Mouse (Mus musculus) cerebellum, adult 2 months (tissue): Measurements from ENCODE around the gene Dlgap1. TPM values are rescaled to one million over a fixed set of nuclear protein-coding genes. Genes with fewer than 3 reads are reported as not detected.

Source experiments
- DNase-seq, 2 experiments: peaks; one replicate each; pipeline ENCODE4 v3.0.0; 2021
- H3K27ac ChIP-seq: fragments of 200-500 bp; 2 replicates; pipeline ENCODE4 v1.5.1; 2012; ENCODE audit warnings: low read length, control low read depth, inconsistent platforms; ENCODE audit not compliant: insufficient read depth
- H3K27me3 ChIP-seq: fragments of 200-500 bp; 2 replicates; pipeline ENCODE4 v1.6.1; 2012; ENCODE audit warnings: inconsistent platforms, mild to moderate bottlenecking, low read length, moderate library complexity; ENCODE audit not compliant: control insufficient read depth, insufficient read depth
- H3K4me1 ChIP-seq: fragments of 200-500 bp; 2 replicates; pipeline ENCODE4 v1.6.1; 2011; ENCODE audit warnings: low read length; ENCODE audit not compliant: control insufficient read depth, insufficient read depth
- H3K4me3 ChIP-seq: fragments of 200-500 bp; replicated peaks from 2 replicates; pipeline ENCODE3; 2011; ENCODE audit warnings: mild to moderate bottlenecking, low read depth, low read length, control low read depth; ENCODE audit not compliant: insufficient read depth
- CTCF ChIP-seq: fragments of 200-500 bp; IDR thresholded peaks from 2 replicates; pipeline ENCODE4 v1.5.1; 2011; ENCODE audit warnings: low read depth, mild to moderate bottlenecking, control low read depth, low read length, moderate library complexity, borderline replicate concordance; ENCODE audit not compliant: insufficient read depth
- POLR2A ChIP-seq: fragments of 200-500 bp; IDR thresholded peaks from 2 replicates; pipeline ENCODE4 v1.6.1; 2011; ENCODE audit warnings: low read length, control low read depth, borderline replicate concordance; ENCODE audit not compliant: insufficient read depth
- WGBS: fragments of 180-500 bp; shearing (Covaris S2); methylation state at CpG from one replicate; pipeline ENCODE4 v1.1.7; 2018; 5-methylcytosine and 5-hydroxymethylcytosine counted together
- polyA plus RNA-seq: library from polyadenylated mRNA; depleted of rRNA; stranded (reverse); fragments of >200 nt; gene quantifications from 2 replicates; pipeline ENCODE4 v1.2.3, GENCODE M21; 2012

The Dlgap1 gene
- polyA plus RNA-seq, 1 experiment = 172 TPM

GRCm38 (mm10) chr17:70646641-70647040 lies 677.8 kb downstream of the Dlgap1 start:
- DNase-seq = no peak
- TF ChIP-seq CTCF = no peak
- TF ChIP-seq POLR2A = no peak
- 83% methylated on average over 4 of the region's 4 CpGs for WGBS
- Histone ChIP-seq H3K27me3 (no peaks in the 10 kb centered on the region), H3K27ac (no peak overlapping the region), H3K4me3 (no peak overlapping the region), H3K4me1 (peaks cover 5% of the 10 kb centered on the region)

GRCm38 (mm10) chr17:70661382-70661781 lies 692.5 kb downstream of the Dlgap1 start:
- no peak overlapping the region for H3K27ac ChIP-seq
- no peak for DNase-seq
- WGBS = 81% methylated on average over 3 of the region's 3 CpGs

GRCm38 (mm10) chr17:70663992-70664391 lies 695.1 kb downstream of the Dlgap1 start:
- no peak for DNase-seq
- TF ChIP-seq POLR2A = no peak
- no peak for TF ChIP-seq CTCF
- Histone ChIP-seq H3K27ac (no peak overlapping the region), H3K27me3 (no peaks in the 10 kb centered on the region), H3K4me3 (no peak overlapping the region), H3K4me1 (peaks cover 13% of the 10 kb centered on the region)
- 94% methylated on average over 6 of the region's 6 CpGs for WGBS

More at GRCm38 (mm10) chr17:70661382-70661781, 692.5 kb downstream of the Dlgap1 start:
- no peak overlapping the region for H3K4me3 ChIP-seq
- no peaks in the 10 kb centered on the region for H3K27me3 ChIP-seq
- TF ChIP-seq POLR2A = no peak
- TF ChIP-seq CTCF = no peak
- H3K4me1 ChIP-seq = peaks cover 7% of the 10 kb centered on the region

- Histone ChIP-seq H3K27ac (no peak overlapping the region), H3K4me3 (no peak overlapping the region), H3K27me3 (no peaks in the 10 kb centered on the region), H3K4me1 (peaks cover 17% of the 10 kb centered on the region)
- no peak for DNase-seq
- TF ChIP-seq CTCF (no peak), POLR2A (no peak)
These were observed 695.7 kb downstream of the Dlgap1 start for GRCm38 (mm10) chr17:70664484-70665040.

- no peak for DNase-seq
- 72% methylated on average over 13 of the region's 13 CpGs for WGBS
- TF ChIP-seq CTCF (no peak), POLR2A (no peak)
- Histone ChIP-seq H3K4me1 (peaks cover 5% of the 10 kb centered on the region; the same call in 1 of the 2 replicates), H3K27me3 (no peaks in the 10 kb centered on the region), H3K4me3 (no peak overlapping the region), H3K27ac (no peak overlapping the region)
These were observed 705.1 kb downstream of the Dlgap1 start for GRCm38 (mm10) chr17:70673985-70674384.

GRCm38 (mm10) chr17:70676522-70676921 lies 707.6 kb downstream of the Dlgap1 start:
- DNase-seq = no peak
- no peak for TF ChIP-seq POLR2A
- no peak for TF ChIP-seq CTCF
- Histone ChIP-seq H3K4me3 (no peak overlapping the region), H3K27me3 (no peaks in the 10 kb centered on the region), H3K27ac (no peak overlapping the region), H3K4me1 (no peaks in the 10 kb centered on the region)
- WGBS = 74% methylated on average over 2 of the region's 2 CpGs

- TF ChIP-seq CTCF = peak; percentile 91
- TF ChIP-seq POLR2A = no peak
These were observed 714.8 kb downstream of the Dlgap1 start for GRCm38 (mm10) chr17:70683561-70684167.

GRCm38 (mm10) chr17:70690174-70690573 lies 721.3 kb downstream of the Dlgap1 start:
- no peak for DNase-seq
- Histone ChIP-seq H3K4me1 (no peaks in the 10 kb centered on the region), H3K27ac (no peak overlapping the region), H3K4me3 (no peak overlapping the region), H3K27me3 (no peaks in the 10 kb centered on the region)
- 95% methylated on average over 6 of the region's 6 CpGs for WGBS
- TF ChIP-seq CTCF (no peak), POLR2A (no peak)

More at GRCm38 (mm10) chr17:70683561-70684167, 714.8 kb downstream of the Dlgap1 start:
- DNase-seq = peak; percentile 73 to 84
- Histone ChIP-seq H3K27me3 (no peaks in the 10 kb centered on the region), H3K4me3 (no peak overlapping the region), H3K27ac (no peak overlapping the region), H3K4me1 (peaks cover 4% of the 10 kb centered on the region)
- 13% methylated on average over 15 of the region's 15 CpGs for WGBS
